Mouse (Mus musculus): ENCODE measurements around the gene Zfp638.
"Not testable (repeated sequence)": the region's sequence is repeated elsewhere in the genome, so short reads cannot be mapped to it uniquely, and the experiment has no call there.

The Zfp638 gene

DNA sequence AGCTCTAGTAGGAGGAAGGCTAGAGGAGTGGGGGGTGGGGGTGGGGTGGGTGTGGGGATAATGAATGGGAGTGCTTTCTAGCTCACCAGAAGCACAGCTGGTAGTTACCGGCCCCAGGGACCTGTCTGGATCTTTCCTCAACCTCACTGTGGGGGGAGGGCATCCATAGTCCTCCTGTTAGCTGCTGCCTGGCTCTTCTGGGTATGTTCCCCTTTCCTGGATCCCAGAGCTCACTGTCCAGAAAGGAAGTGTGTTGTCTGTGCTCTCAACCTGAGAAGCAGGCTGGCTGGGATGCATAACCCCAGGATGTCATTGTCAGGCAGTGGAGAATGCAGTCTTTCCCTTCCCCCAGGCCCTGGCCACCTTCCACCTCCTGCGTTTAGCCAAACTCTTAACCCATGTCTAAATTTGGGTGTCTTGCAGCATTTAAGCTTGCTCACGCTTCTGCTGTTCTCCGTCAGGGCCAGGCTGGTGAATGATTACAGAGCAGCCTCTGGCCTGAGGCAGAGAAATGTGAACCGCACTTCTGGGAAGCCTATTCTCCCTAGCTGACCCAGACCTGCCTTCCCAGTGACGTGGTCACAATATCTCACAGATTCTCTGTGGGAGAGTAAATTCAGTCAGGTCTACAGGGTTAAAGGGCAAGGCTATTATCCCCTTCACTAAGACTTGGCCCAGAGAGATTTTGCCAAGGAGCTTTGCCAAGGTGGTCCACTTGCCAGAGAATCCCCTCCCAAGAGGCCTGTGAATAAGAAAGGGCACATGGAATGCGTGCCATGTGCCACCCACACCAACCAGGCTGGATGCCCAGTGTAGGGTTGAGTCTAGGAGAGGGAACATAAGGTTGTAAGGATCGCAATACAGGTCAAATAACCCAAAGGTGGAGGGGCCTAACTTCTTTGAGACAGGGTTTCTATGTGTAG is 143.7 kb downstream of the Zfp638 start:
- DNase-seq: peak; percentile 84

DNA sequence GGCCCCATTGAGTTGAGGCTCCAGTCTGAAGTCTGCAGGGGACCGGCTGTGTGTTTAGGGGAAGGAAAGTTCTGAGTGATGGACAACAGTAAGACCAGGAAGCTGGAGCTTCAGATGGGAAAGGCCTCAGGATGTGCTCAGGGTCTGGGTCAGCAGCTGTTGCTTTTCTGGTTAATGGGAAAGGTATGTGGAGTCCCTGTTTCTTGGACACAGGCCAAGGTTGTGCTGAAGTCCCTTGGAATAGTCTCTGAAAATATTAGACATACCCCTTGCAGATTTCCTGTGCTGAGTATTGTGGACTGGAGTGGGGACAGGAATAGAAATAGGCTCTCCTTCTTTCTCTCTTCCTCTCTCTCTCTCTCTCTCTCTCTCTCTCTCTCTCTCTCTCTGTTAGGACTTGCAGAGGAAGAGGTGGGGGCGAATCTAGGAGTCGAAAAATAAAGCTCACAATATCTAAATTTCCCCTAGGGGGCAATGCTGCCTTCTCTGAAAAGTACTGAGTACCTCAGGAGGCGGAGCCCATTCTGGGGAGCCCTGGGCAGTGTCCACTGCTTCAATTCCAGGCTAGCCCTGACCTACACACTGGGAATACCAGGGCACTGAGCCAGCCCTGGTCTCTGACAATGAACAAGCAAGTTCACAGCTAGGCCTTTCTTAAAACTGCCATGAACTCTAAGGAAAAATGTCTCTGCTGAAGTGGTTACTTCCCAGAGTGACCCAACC is 148.2 kb downstream of the Zfp638 start:
- DNase-seq: peak; percentile 46

DNA sequence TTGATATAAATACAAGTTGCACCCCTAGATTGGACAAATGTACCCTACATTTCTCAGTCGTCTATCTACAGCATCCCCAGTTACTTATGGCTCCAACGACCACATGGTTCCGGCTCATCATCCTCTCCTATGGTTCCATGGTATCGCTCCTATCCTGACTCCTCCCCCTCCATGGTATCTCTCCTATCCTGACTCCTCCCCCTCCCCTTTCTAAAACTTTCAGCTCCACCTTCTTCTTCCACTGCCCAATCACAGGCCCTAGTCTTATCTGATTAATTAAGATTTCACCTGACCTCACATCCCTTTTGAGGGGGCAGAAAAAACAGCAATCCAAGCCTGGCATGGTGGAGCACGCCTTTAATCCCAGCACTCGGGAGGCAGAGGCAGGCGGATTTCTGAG is 149.9 kb downstream of the Zfp638 start:
- no peak for DNase-seq

DNA sequence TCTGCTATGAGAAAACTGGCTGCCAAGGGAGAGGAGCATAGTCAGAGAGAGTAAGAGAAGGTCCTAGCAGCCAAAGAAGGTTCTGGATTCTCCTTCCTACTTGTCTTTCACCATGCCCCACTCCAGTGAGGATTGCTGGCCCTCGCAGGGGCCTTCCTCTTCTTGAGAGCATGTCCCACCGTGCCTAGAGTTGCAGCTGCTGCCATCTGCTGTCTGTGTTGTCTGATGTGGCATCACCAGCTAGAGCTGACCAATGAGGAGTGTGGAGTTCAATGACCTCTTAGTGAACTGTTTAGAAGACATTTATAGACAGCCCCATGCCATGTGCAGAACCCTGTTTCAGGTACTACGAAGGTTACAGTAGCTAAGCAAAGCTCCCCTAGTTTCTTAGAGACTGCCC is 150.5 kb downstream of the Zfp638 start:
- no peak for DNase-seq

DNA sequence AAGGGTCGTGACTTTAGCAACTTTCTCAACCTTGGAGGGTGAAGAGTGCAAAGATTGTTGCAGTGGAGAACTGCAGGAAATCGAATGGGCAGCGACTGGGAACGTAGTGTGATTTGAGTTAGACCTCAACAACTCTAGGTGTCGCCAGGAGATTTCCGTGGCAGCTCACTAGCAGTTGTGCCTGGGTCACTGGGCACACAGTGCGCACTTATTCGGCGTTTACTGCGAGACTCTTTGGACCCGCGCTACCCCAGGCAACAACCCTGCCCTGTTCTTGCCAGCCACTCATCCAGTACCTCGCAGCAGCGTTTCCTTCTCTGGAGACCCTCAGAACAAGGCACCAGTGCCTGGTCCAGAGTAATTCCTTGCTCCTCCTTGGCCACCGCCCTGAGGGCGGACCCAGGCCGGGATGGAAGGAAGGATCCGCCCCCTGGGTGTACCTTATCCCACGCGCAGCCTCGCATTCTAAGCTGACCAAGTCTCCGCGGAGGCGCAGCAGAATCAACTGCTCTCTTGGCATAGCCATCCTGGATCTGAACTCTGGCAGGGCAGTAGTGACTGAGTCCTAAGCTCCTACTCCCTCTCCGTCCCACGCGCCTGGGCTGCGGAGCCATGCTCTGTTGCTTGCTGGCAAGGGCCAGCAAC is 152.1 kb downstream of the Zfp638 start:
- DNase-seq: peak; percentile 85

DNA sequence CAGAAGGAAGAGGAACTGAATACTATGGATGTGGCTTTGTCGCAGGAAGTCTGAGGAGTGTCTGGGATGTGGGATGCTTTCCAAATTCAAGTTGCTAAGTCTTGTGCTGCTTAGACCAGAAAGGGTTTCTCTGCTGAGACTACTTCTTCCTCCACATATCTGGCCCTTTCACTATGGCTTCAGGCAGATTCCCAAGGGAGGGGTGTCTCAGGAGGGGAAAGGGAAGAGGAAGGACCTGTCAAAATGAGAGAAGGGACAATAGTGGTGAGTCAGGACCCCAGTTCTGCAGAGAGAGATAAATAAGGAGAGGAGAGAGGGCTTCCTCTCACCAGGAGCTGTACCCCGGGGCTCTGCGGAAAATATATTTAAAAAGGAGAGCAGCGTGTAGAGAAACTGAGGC is 153.1 kb downstream of the Zfp638 start:
- no peak for DNase-seq

DNA sequence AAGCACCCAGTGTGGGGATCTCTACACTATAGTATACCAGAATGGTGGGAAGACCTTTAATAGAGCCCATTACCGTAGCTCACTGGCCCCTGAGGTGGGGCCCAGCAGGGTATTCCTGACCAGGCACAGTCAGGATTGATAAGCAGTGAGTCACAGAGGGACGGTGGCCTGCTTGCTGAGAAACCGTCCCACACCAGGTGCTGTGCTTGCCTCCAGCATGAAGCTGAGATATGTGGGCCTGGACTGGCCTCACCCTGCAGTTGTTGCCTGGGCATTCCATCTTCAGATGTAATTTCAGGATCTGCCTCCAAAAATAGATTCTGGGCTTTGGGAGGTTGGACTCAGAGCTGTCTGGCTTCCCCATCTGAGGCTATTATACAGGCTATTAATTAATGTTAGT is 155.1 kb downstream of the Zfp638 start:
- DNase-seq: no peak

DNA sequence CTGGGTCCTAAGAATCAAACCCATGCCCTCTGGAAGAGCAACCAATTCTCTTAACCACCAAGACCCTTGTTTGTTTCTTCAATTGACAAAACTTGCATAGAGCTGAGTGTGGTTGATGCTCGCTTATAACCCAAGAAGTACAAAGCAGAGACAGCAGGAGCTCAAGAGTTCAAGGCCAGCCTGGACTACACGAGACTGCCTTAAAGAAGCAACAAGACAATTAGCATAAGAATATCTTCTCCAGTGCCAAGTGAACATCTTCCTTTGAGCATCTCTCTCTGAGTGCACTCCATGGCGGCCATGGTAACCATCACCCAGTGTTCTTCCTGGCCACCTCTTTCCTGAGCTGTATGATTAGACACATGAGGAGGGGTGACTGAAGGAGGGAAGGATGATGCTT is 158.7 kb downstream of the Zfp638 start:
- no peak for DNase-seq

DNA sequence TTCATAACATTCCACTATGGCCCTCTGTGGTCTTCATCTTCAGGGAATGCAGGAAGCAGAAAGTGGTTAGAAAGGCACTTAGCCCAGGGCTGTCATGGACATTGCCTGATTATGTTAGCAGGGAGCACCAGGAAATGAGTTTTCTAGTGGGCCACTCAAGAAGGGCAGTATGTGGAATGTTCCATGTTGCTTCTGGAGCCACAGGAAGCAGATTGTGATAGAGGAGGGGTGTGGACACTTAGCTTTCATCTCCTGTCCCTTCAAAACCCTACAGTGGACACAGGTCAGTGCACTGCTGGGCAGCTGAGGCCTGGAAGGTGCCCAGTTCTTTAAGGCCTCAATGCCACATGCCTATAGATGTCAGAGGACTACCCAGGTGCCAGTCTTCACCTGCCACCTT is 161.9 kb downstream of the Zfp638 start:
- DNase-seq: no peak

DNA sequence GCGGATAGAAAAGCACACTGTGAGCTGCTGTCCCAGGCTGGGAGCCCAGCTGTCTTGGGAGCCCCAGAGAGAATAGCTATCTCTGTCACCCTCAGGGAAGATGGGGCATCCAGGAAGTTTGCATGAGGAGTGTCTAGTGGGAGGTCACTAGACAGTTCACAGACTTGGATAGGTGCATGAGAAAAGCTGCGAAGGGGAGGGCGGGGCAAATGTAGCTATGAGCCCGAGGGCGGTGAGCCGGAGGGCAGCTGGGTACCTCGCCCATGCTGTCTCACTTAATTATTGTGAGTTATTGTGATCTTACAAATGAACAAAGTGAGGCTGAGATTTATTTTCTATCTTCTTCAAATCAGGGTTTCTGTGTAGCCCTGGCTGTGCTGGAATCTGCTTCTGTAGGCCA is 162.9 kb downstream of the Zfp638 start:
- DNase-seq: no peak

DNA sequence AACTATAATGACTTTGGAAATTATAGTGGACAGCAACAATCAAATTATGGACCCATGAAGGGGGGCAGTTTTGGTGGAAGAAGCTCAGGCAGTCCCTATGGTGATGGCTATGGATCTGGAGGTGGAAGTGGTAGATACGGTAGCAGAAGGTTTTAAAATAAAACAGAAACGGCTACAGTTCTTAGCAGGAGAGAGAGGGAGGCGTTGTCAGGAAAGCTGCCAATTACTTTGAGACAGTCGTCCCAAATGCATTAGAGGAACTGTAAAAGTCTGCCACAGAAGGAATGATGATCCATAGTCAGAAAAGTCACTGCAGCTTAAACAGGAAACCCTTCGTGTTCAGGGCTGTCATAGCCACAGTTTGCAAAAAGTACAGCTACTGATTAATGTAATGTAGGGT is 165.6 kb downstream of the Zfp638 start:
- DNase-seq: not testable (repeated sequence)
